Mouse (Mus musculus): Measurements from ENCODE around the gene Dct. TPM values are rescaled to one million over a fixed set of nuclear protein-coding genes. Genes with fewer than 3 reads are reported as not detected.
A peak's percentile ranks its signal among the peaks of the same experiment; 100 is the strongest.

The Dct gene
- polyA plus RNA-seq, 1 experiment from 2014 or later: 0.62 TPM

- Histone ChIP-seq H3K27me3 (ENCODE audit: control insufficient read depth, insufficient read depth, low read length) (no peaks in the 10 kb centered on the region), H3K9me3 (ENCODE audit: control insufficient read depth, low read length) (no peaks in the 10 kb centered on the region), H3K36me3 (ENCODE audit: control insufficient read depth, insufficient read depth, low read length) (no peaks in the 10 kb centered on the region), H3K4me1 (ENCODE audit: control insufficient read depth, insufficient read depth, low read length) (peaks cover 6% of the 10 kb centered on the region; the same call in 1 of the 2 replicates), H3K4me2 (ENCODE audit: low read length) (no peak overlapping the region), H3K27ac (replicated peaks; ENCODE audit: low read depth, low read length) (no peak overlapping the region), H3K4me3 (replicated peaks; ENCODE audit: low read depth, low read length) (no peak overlapping the region), H3K9ac (replicated peaks; ENCODE audit: low read length) (no peak overlapping the region)
- ATAC-seq (ENCODE audit: low FRiP score, low TSS enrichment) (no peak), DNase-seq (no peak)
- 88% methylated on average over 6 of the region's 6 CpGs for WGBS
Measured at GRCm38 (mm10) chr14:118083851-118084250, 31.8 kb upstream of the Dct start.

- ATAC-seq (ENCODE audit: low FRiP score, low TSS enrichment) (no peak), DNase-seq (peak; percentile 32)
- H3K4me2 ChIP-seq (ENCODE audit: low read length): no peak overlapping the region
- 0 out of 2 replicates have a peak, but pooled peaks cover 6% of the 10 kb centered on the region for H3K4me1 ChIP-seq (ENCODE audit: control insufficient read depth, insufficient read depth, low read length)
- no peaks in the 10 kb centered on the region for H3K36me3 ChIP-seq (ENCODE audit: control insufficient read depth, insufficient read depth, low read length)
- no peaks in the 10 kb centered on the region for H3K9me3 ChIP-seq (ENCODE audit: control insufficient read depth, low read length)
- H3K27ac ChIP-seq (replicated peaks; ENCODE audit: low read depth, low read length): no peak overlapping the region
- no peaks in the 10 kb centered on the region for H3K27me3 ChIP-seq (ENCODE audit: control insufficient read depth, insufficient read depth, low read length)
- WGBS: 37% methylated on average over 11 of the region's 11 CpGs
- no peak overlapping the region for H3K9ac ChIP-seq (replicated peaks; ENCODE audit: low read length)
- no peak overlapping the region for H3K4me3 ChIP-seq (replicated peaks; ENCODE audit: low read depth, low read length)
Measured at GRCm38 (mm10) chr14:118080606-118081005, 28.6 kb upstream of the Dct start.

DNA sequence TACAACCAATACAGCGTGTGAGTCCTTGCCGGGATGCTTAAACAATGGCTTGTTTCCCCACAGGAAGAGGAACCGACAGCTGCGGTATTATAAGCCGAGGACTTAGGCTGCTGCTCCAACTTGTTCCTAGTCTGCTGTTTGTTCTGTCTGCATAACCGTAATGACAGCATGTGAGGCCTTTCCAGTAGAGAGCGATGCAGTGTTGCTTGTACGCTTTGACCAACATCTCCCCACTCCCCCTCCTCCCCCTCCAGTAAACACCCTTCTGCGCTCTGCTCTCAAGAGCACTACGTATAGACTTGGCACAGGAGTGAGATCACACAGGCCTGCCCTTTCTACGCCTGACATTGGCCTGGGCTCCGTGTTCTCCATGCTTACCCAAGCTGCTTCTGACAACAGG lies 18.1 kb upstream of the Dct start:
- no peaks in the 10 kb centered on the region for H3K4me1 ChIP-seq (ENCODE audit: control insufficient read depth, insufficient read depth, low read length)
- no peak overlapping the region for H3K4me2 ChIP-seq (ENCODE audit: low read length)
- H3K27ac ChIP-seq (replicated peaks; ENCODE audit: low read depth, low read length): no peak overlapping the region
- H3K4me3 ChIP-seq (replicated peaks; ENCODE audit: low read depth, low read length): no peak overlapping the region
- H3K27me3 ChIP-seq (ENCODE audit: control insufficient read depth, insufficient read depth, low read length): no peaks in the 10 kb centered on the region
- ATAC-seq (ENCODE audit: low FRiP score, low TSS enrichment) (no peak), DNase-seq (no peak)
- no peaks in the 10 kb centered on the region for H3K36me3 ChIP-seq (ENCODE audit: control insufficient read depth, insufficient read depth, low read length)
- no peak overlapping the region for H3K9ac ChIP-seq (replicated peaks; ENCODE audit: low read length)
- WGBS: 63% methylated on average over 12 of the region's 12 CpGs
- no peaks in the 10 kb centered on the region for H3K9me3 ChIP-seq (ENCODE audit: control insufficient read depth, low read length)

GRCm38 (mm10) chr14:118069439-118070079 lies 17.5 kb upstream of the Dct start:
- WGBS: 90% methylated on average over 12 of the region's 12 CpGs

GRCm38 (mm10) chr14:118061766-118062432 lies 9.9 kb upstream of the Dct start:
- H3K27me3 ChIP-seq (ENCODE audit: control insufficient read depth, insufficient read depth, low read length): no peaks in the 10 kb centered on the region; the same call in 1 of the 2 replicates
- no peak overlapping the region for H3K9ac ChIP-seq (replicated peaks; ENCODE audit: low read length)
- no peak overlapping the region for H3K4me2 ChIP-seq (ENCODE audit: low read length)
- DNase-seq (peak; percentile 28), ATAC-seq (ENCODE audit: low FRiP score, low TSS enrichment) (no peak)
- no peak overlapping the region for H3K27ac ChIP-seq (replicated peaks; ENCODE audit: low read depth, low read length)
- no peaks in the 10 kb centered on the region for H3K9me3 ChIP-seq (ENCODE audit: control insufficient read depth, low read length)
- no peaks in the 10 kb centered on the region for H3K4me1 ChIP-seq (ENCODE audit: control insufficient read depth, insufficient read depth, low read length)
- H3K36me3 ChIP-seq (ENCODE audit: control insufficient read depth, insufficient read depth, low read length): no peaks in the 10 kb centered on the region
- H3K4me3 ChIP-seq (replicated peaks; ENCODE audit: low read depth, low read length): no peak overlapping the region
- whole genome bisulfite sequencing: 74% methylated on average over 7 of the region's 7 CpGs

More at GRCm38 (mm10) chr14:118069439-118070079, 17.5 kb upstream of the Dct start:
- DNase-seq (no peak), ATAC-seq (ENCODE audit: low FRiP score, low TSS enrichment) (no peak)
- H3K27me3 ChIP-seq (ENCODE audit: control insufficient read depth, insufficient read depth, low read length): no peaks in the 10 kb centered on the region
- no peak overlapping the region for H3K4me2 ChIP-seq (ENCODE audit: low read length)
- H3K36me3 ChIP-seq (ENCODE audit: control insufficient read depth, insufficient read depth, low read length): no peaks in the 10 kb centered on the region
- no peak overlapping the region for H3K27ac ChIP-seq (replicated peaks; ENCODE audit: low read depth, low read length)
- no peak overlapping the region for H3K9ac ChIP-seq (replicated peaks; ENCODE audit: low read length)
- H3K4me1 ChIP-seq (ENCODE audit: control insufficient read depth, insufficient read depth, low read length): no peaks in the 10 kb centered on the region
- H3K9me3 ChIP-seq (ENCODE audit: control insufficient read depth, low read length): no peaks in the 10 kb centered on the region
- no peak overlapping the region for H3K4me3 ChIP-seq (replicated peaks; ENCODE audit: low read depth, low read length)

DNA sequence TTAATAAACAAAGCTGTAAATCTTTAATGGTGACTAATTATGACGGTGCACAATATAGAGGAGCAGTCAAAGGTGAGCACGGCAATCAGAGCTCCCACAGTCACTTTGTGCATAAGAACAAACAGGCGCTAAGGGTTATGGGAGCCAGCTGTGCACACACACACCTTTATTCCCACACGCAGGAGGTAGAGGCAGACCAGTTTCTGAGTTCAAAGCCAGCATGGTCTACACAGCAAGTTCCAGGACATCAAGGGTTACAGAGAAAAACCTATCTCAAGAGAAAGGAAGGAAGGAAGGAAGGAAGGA lies 6.5 kb upstream of the Dct start:
- no peaks in the 10 kb centered on the region for H3K36me3 ChIP-seq (ENCODE audit: control insufficient read depth, insufficient read depth, low read length)
- 88% methylated on average over 4 of the region's 4 CpGs for WGBS
- H3K27ac ChIP-seq (replicated peaks; ENCODE audit: low read depth, low read length): no peak overlapping the region
- H3K4me3 ChIP-seq (replicated peaks; ENCODE audit: low read depth, low read length): no peak overlapping the region
- H3K9ac ChIP-seq (replicated peaks; ENCODE audit: low read length): no peak overlapping the region
- peaks cover 8% of the 10 kb centered on the region; the same call in 1 of the 2 replicates for H3K27me3 ChIP-seq (ENCODE audit: control insufficient read depth, insufficient read depth, low read length)
- H3K9me3 ChIP-seq (ENCODE audit: control insufficient read depth, low read length): no peaks in the 10 kb centered on the region
- ATAC-seq (ENCODE audit: low FRiP score, low TSS enrichment) (no peak), DNase-seq (no peak)
- no peak overlapping the region for H3K4me2 ChIP-seq (ENCODE audit: low read length)
- no peaks in the 10 kb centered on the region for H3K4me1 ChIP-seq (ENCODE audit: control insufficient read depth, insufficient read depth, low read length)

GRCm38 (mm10) chr14:118057696-118058580 lies 5.9 kb upstream of the Dct start:
- no peak for ATAC-seq (ENCODE audit: low FRiP score, low TSS enrichment)
- H3K9ac ChIP-seq (replicated peaks; ENCODE audit: low read length): no peak overlapping the region
- H3K27me3 ChIP-seq (ENCODE audit: control insufficient read depth, insufficient read depth, low read length): peaks cover 14% of the 10 kb centered on the region; the same call in 1 of the 2 replicates
- no peak overlapping the region for H3K4me2 ChIP-seq (ENCODE audit: low read length)
- H3K36me3 ChIP-seq (ENCODE audit: control insufficient read depth, insufficient read depth, low read length): no peaks in the 10 kb centered on the region
- DNase-seq: no peak
- no peak overlapping the region for H3K4me3 ChIP-seq (replicated peaks; ENCODE audit: low read depth, low read length)
- no peak overlapping the region for H3K27ac ChIP-seq (replicated peaks; ENCODE audit: low read depth, low read length)
- WGBS: 89% methylated on average over 25 of the region's 25 CpGs
- no peaks in the 10 kb centered on the region for H3K4me1 ChIP-seq (ENCODE audit: control insufficient read depth, insufficient read depth, low read length)
- no peaks in the 10 kb centered on the region for H3K9me3 ChIP-seq (ENCODE audit: control insufficient read depth, low read length)

- Histone ChIP-seq H3K9ac (replicated peaks; ENCODE audit: low read length) (no peak overlapping the region), H3K4me1 (ENCODE audit: control insufficient read depth, insufficient read depth, low read length) (peaks cover 11% of the 10 kb centered on the region), H3K4me3 (replicated peaks; ENCODE audit: low read depth, low read length) (no peak overlapping the region), H3K27ac (replicated peaks; ENCODE audit: low read depth, low read length) (no peak overlapping the region), H3K9me3 (ENCODE audit: control insufficient read depth, low read length) (no peaks in the 10 kb centered on the region), H3K4me2 (ENCODE audit: low read length) (no peak overlapping the region), H3K36me3 (ENCODE audit: control insufficient read depth, insufficient read depth, low read length) (no peaks in the 10 kb centered on the region), H3K27me3 (ENCODE audit: control insufficient read depth, insufficient read depth, low read length) (peaks cover 18% of the 10 kb centered on the region)
- DNase-seq: no peak
- 50% methylated on average over 11 of the region's 11 CpGs for WGBS
- ATAC-seq (ENCODE audit: low FRiP score, low TSS enrichment): peak; percentile 15; the same call in 1 of the 2 replicates
Measured at GRCm38 (mm10) chr14:118052770-118053169, 726 bp upstream of the Dct start.
